Mouse (Mus musculus) mature B cell (primary cell): Measurements from ENCODE around the gene Gm20696.

Experiments used
- in situ Hi-C: fragments of 300-500 bp; cut with MboI; formaldehyde crosslinking; loops from 2 replicates; pipeline ENCODE4 v1.14.3; 2019

The Gm20696 gene

GRCm38 (mm10) chr6:99359765-99360499, 306.7 kb downstream of the Gm20696 start:
- in situ Hi-C loops, result no loop called here

- in situ Hi-C loops, result no loop called here
Measured at GRCm38 (mm10) chr6:99359036-99359698, 307.4 kb downstream of the Gm20696 start.

GRCm38 (mm10) chr6:99357931-99358330, 308.7 kb downstream of the Gm20696 start:
- in situ Hi-C loops, result no loop called here

GRCm38 (mm10) chr6:99354338-99354737, 312.3 kb downstream of the Gm20696 start:
- in situ Hi-C loops, result no loop called here

- in situ Hi-C loops, result no loop called here
Measured at GRCm38 (mm10) chr6:99353441-99353840, 313.2 kb downstream of the Gm20696 start.

GRCm38 (mm10) chr6:99350566-99350965, 316.0 kb downstream of the Gm20696 start:
- in situ Hi-C loops, result no loop called here

GRCm38 (mm10) chr6:99350156-99350555, 316.4 kb downstream of the Gm20696 start:
- in situ Hi-C loops, result no loop called here

GRCm38 (mm10) chr6:99347836-99348235, 318.8 kb downstream of the Gm20696 start:
- in situ Hi-C loops, result no loop called here

GRCm38 (mm10) chr6:99344966-99345365, 321.6 kb downstream of the Gm20696 start:
- in situ Hi-C loops, result no loop called here

GRCm38 (mm10) chr6:99344357-99344756, 322.2 kb downstream of the Gm20696 start:
- in situ Hi-C loops, result no loop called here

GRCm38 (mm10) chr6:99343815-99344214, 322.8 kb downstream of the Gm20696 start:
- in situ Hi-C loops, result no loop called here

- in situ Hi-C loops, result no loop called here
Measured at GRCm38 (mm10) chr6:99342416-99342815, 324.2 kb downstream of the Gm20696 start.

GRCm38 (mm10) chr6:99340902-99341301, 325.7 kb downstream of the Gm20696 start:
- in situ Hi-C loops, result no loop called here

GRCm38 (mm10) chr6:99339986-99340721, 326.4 kb downstream of the Gm20696 start:
- in situ Hi-C loops, result loop anchor here (5.0 kb wide), 1 partner anchor 88 kb away; no protein-coding TSS in a partner anchor

GRCm38 (mm10) chr6:99339343-99339620, 327.3 kb downstream of the Gm20696 start:
- in situ Hi-C loops, result loop anchor here (5.0 kb wide), 1 partner anchor 87 kb away; no protein-coding TSS in a partner anchor

- in situ Hi-C loops, result loop anchor here (5.0 kb wide), 1 partner anchor 86 kb away; no protein-coding TSS in a partner anchor
Measured at GRCm38 (mm10) chr6:99338593-99339342, 327.8 kb downstream of the Gm20696 start.

- in situ Hi-C loops, result loop anchor here (5.0 kb wide), 1 partner anchor 86 kb away; no protein-coding TSS in a partner anchor
Measured at GRCm38 (mm10) chr6:99338174-99338573, 328.4 kb downstream of the Gm20696 start.

GRCm38 (mm10) chr6:99337575-99337974, 329.0 kb downstream of the Gm20696 start:
- in situ Hi-C loops, result loop anchor here (5.0 kb wide), 1 partner anchor 85 kb away; no protein-coding TSS in a partner anchor

GRCm38 (mm10) chr6:99336191-99336590, 330.4 kb downstream of the Gm20696 start:
- in situ Hi-C loops, result loop anchor here (5.0 kb wide), 1 partner anchor 84 kb away; no protein-coding TSS in a partner anchor

- in situ Hi-C loops, result loop anchor here (5.0 kb wide), 1 partner anchor 83 kb away; no protein-coding TSS in a partner anchor
Measured at GRCm38 (mm10) chr6:99335174-99335830, 331.3 kb downstream of the Gm20696 start.

GRCm38 (mm10) chr6:99334255-99334654, 332.3 kb downstream of the Gm20696 start:
- in situ Hi-C loops, result no loop called here
